Mouse (Mus musculus): ENCODE results near the gene Rplp0.

GRCm38 (mm10) chr5:115538017-115538692, 21.1 kb upstream of the Rplp0 start:
- no peak for TF ChIP-seq USF1 (IDR thresholded peaks at IDR 0.05; ENCODE audit: low read depth)
- TF ChIP-seq MYOG (IDR thresholded peaks at IDR 0.05; ENCODE audit: control insufficient read depth in 1 of 3, insufficient read depth in 1 of 3, insufficient read length in 2 of 3, low read depth in 2 of 3) = no peak
- TF ChIP-seq POLR2A (IDR thresholded peaks at IDR 0.05; ENCODE audit: insufficient read length, low read depth) = no peak
- no peak for TF ChIP-seq CEBPB (IDR thresholded peaks at IDR 0.05; ENCODE audit: insufficient read depth, poor library complexity, severe bottlenecking)
- TF ChIP-seq TCF12 (IDR thresholded peaks at IDR 0.05; ENCODE audit: insufficient read depth, poor library complexity, severe bottlenecking) = no peak
- no peak for TF ChIP-seq POLR2AphosphoS2 (IDR thresholded peaks at IDR 0.05; ENCODE audit: insufficient read length, low read depth)
- no peak for TF ChIP-seq REST (IDR thresholded peaks at IDR 0.05; ENCODE audit: insufficient read depth, insufficient read length)
- no peak for TF ChIP-seq E2F4 (IDR thresholded peaks at IDR 0.05; ENCODE audit: insufficient read depth)
- TF ChIP-seq MYOD1 (IDR thresholded peaks at IDR 0.05; ENCODE audit: control insufficient read depth in 1 of 3, insufficient read length in 2 of 3, low read depth in 2 of 3) = no peak
- no peak for TF ChIP-seq MAX (IDR thresholded peaks at IDR 0.05; ENCODE audit: low read depth)
- TF ChIP-seq SRF (IDR thresholded peaks at IDR 0.05; ENCODE audit: control insufficient read depth, insufficient read length, low read depth) = no peak
- TF ChIP-seq TCF3 (IDR thresholded peaks at IDR 0.05; ENCODE audit: insufficient read length, low read depth) = no peak
